Comparison of ENCODE assay signal across 8 mouse cellular contexts in the genomic region with DNA sequence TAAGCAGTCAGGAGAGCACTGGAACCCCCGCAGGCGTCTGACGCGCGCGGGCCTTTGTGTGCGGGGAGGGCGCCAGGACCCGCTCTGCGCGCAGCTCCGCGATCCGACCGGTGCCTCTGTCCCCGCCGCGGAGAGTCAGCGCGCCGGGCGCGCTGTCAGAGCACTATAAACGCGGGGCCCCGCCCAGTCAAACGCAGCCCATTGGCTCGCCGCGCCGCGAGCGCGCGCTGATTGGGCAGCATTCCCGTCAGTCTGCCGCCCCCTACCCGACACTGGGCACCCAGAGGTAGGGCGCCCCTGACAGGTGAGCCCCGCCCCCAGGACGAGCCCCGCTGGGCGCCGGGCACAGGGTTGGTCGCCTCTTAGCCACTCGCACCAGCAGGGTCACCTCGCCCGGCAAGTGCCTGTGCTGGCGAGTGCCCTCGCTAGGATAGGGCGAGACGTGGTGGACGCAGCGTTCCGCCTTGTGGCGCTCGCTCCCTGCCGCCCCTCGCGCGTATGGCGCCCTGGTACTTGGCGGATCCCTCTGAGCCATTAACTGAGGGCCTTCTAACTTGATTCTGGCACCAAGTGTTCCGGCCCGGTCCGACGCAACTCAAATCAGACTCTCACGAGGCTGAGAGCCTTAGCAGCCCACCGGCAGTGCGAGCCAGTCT. TPM values are rescaled to one million over a fixed set of nuclear protein-coding genes. Genes with fewer than 3 reads are reported as not detected.
DNase-seq lines count a peak whose midpoint lies in the region; ATAC-seq lines count a peak whose summit lies in the region.

A gene (minus strand): TSS at position 140 of the 656 bp plus-strand sequence.

- peak within 1 kb of the TSS; percentile 94 for H3K27ac ChIP-seq in forebrain, embryonic 12.5 days
- peak within 1 kb of the TSS; percentile 81 for H3K27ac ChIP-seq in heart, embryonic 16.5 days (ENCODE audit: low read length)
- no peak within 1 kb of the TSS for H3K27ac ChIP-seq in liver, embryonic 13.5 days
- H3K27ac ChIP-seq in stomach, embryonic 14.5 days (ENCODE audit: low read length), result peak within 1 kb of the TSS; percentile 83

- H3K9me3 ChIP-seq in forebrain, embryonic 12.5 days, result no peaks in the 10 kb centered on the region
- H3K9me3 ChIP-seq in heart, embryonic 16.5 days (replicated peaks; ENCODE audit: control insufficient read depth, low read length), result no peaks in the 10 kb centered on the region
- H3K9me3 ChIP-seq in liver, embryonic 13.5 days (replicated peaks), result no peaks in the 10 kb centered on the region
- H3K9me3 ChIP-seq in stomach, embryonic 14.5 days (ENCODE audit: control insufficient read depth, low read depth, low read length), result no peaks in the 10 kb centered on the region

- ATAC-seq in CD4-positive, CD25-positive, alpha-beta regulatory T cell, adult 4 months, result peak; percentile 87
- ATAC-seq in forebrain, embryonic 12.5 days (ENCODE audit: low FRiP score), result peak; percentile 93
- ATAC-seq in heart, embryonic 16.5 days (replicated peaks; ENCODE audit: extremely low read depth, insufficient read depth, low FRiP score), result peak; percentile 92
- ATAC-seq in liver, embryonic 13.5 days (ENCODE audit: low read depth), result peak; percentile 91
- ATAC-seq in stomach, embryonic 14.5 days (ENCODE audit: insufficient number of reproducible peaks, insufficient read depth, low FRiP score, low read depth), result peak; percentile 94

- peaks cover 21% of the 10 kb centered on the region for H3K4me1 ChIP-seq in forebrain, embryonic 12.5 days
- H3K4me1 ChIP-seq in heart, embryonic 16.5 days (ENCODE audit: control insufficient read depth, insufficient read depth, low read length), result peaks cover 21% of the 10 kb centered on the region
- H3K4me1 ChIP-seq in liver, embryonic 13.5 days (replicated peaks), result peaks cover 32% of the 10 kb centered on the region
- peaks cover 2% of the 10 kb centered on the region; the same call in 1 of the 2 replicates for H3K4me1 ChIP-seq in stomach, embryonic 14.5 days (ENCODE audit: control insufficient read depth, insufficient read depth, low read length)

- peak within 1 kb of the TSS; percentile 94 for H3K9ac ChIP-seq in forebrain, embryonic 12.5 days
- H3K9ac ChIP-seq in heart, embryonic 16.5 days (ENCODE audit: low read length), result peak within 1 kb of the TSS; percentile 92
- peak within 1 kb of the TSS; percentile 69 for H3K9ac ChIP-seq in liver, embryonic 13.5 days
- H3K9ac ChIP-seq in stomach, embryonic 14.5 days (replicated peaks; ENCODE audit: low read depth, low read length), result peak within 1 kb of the TSS; percentile 90

- peaks cover 4% of the 10 kb centered on the region; the same call in 1 of the 2 replicates for H3K36me3 ChIP-seq in forebrain, embryonic 12.5 days (replicated peaks)
- no peaks in the 10 kb centered on the region for H3K36me3 ChIP-seq in heart, embryonic 16.5 days (ENCODE audit: control insufficient read depth, insufficient read depth)
- H3K36me3 ChIP-seq in liver, embryonic 13.5 days, result peaks cover 14% of the 10 kb centered on the region
- peaks cover 11% of the 10 kb centered on the region for H3K36me3 ChIP-seq in stomach, embryonic 14.5 days (ENCODE audit: control insufficient read depth, insufficient read depth, low read length)

- under 1% methylated on average over 69 of the region's 70 CpGs for WGBS in forebrain, embryonic 12.5 days
- under 1% methylated on average over 68 of the region's 70 CpGs for WGBS in heart, embryonic 16.5 days
- WGBS in liver, embryonic 13.5 days (ENCODE audit: insufficient replicate concordance), result 0% methylated on average over 66 of the region's 70 CpGs
- WGBS in stomach, embryonic 14.5 days, result under 1% methylated on average over 66 of the region's 70 CpGs

- peak within 1 kb of the TSS; percentile 70 for H3K4me3 ChIP-seq in forebrain, embryonic 12.5 days (replicated peaks)
- peak within 1 kb of the TSS; percentile 82 for H3K4me3 ChIP-seq in heart, embryonic 16.5 days (ENCODE audit: low read length)
- peak within 1 kb of the TSS; percentile 68 for H3K4me3 ChIP-seq in liver, embryonic 13.5 days (replicated peaks)
- H3K4me3 ChIP-seq in stomach, embryonic 14.5 days (ENCODE audit: low read depth, low read length), result peak within 1 kb of the TSS; percentile 79

- H3K27me3 ChIP-seq in forebrain, embryonic 12.5 days, result no peaks in the 10 kb centered on the region
- no peaks in the 10 kb centered on the region for H3K27me3 ChIP-seq in heart, embryonic 16.5 days (ENCODE audit: control insufficient read depth, insufficient read depth, low read length)
- peaks cover 46% of the 10 kb centered on the region for H3K27me3 ChIP-seq in liver, embryonic 13.5 days
- no peaks in the 10 kb centered on the region for H3K27me3 ChIP-seq in stomach, embryonic 14.5 days (ENCODE audit: control insufficient read depth, insufficient read depth, low read length)

- peak within 1 kb of the TSS; percentile 84 for H3K4me2 ChIP-seq in forebrain, embryonic 12.5 days
- peak within 1 kb of the TSS; percentile 65 for H3K4me2 ChIP-seq in heart, embryonic 16.5 days (ENCODE audit: low read depth, low read length)
- H3K4me2 ChIP-seq in liver, embryonic 13.5 days, result peak within 1 kb of the TSS; percentile 90
- peak within 1 kb of the TSS; percentile 70 for H3K4me2 ChIP-seq in stomach, embryonic 14.5 days (replicated peaks; ENCODE audit: low read depth, low read length)

- DNase-seq in c-Kit-positive CD71-positive TER-119-positive erythroid progenitor cells, embryonic 14.5 days (ENCODE audit: low spot score), result peak; percentile 75
- peak; percentile 96 to 98 for DNase-seq in kidney, postnatal 25 days
- DNase-seq in liver, embryonic 13.5 days, result peak; percentile 81
- peak; percentile 57 to 80 for DNase-seq in natural killer cell, adult 2 months (ENCODE audit: low spot score in 2 of 2)

RNA-seq across cellular contexts. Expression of the gene that starts here (rescaled TPM):
- under 1 TPM; 0.16 to 0.24 TPM for polyA plus RNA-seq in CD4-positive, CD25-positive, alpha-beta regulatory T cell, adult 4 months (2017; shearing (Covaris generic))
- 57.5 and 68.2 TPM in 2 replicates for polyA plus RNA-seq in forebrain, embryonic 12.5 days (2016; fragmentation: Nextera tagmentation; extraction: Ambion mirVana)
- 8.4 and 10.5 TPM in 2 replicates for polyA plus RNA-seq in heart, embryonic 16.5 days (2015; fragmentation: Nextera tagmentation; extraction: Ambion mirVana)
- polyA plus RNA-seq in liver, embryonic 13.5 days (2015; fragmentation: Nextera tagmentation; extraction: Ambion mirVana), result 0.88 and 0.97 TPM in 2 replicates
- polyA plus RNA-seq in stomach, embryonic 14.5 days (2014; fragmentation: Nextera tagmentation; extraction: Ambion mirVana), result 28.6 and 30.4 TPM in 2 replicates

Comparison
In these comparisons a context has a peak if more than half of its experiments do, and no peak if none do; other contexts are left out.
1. Peak in ATAC-seq in CD4-positive, CD25-positive, alpha-beta regulatory T cell, adult 4 months; RNA of the gene not detected or under 1 TPM.
2. Peak in DNase-seq, ATAC-seq, H3K4me3 ChIP-seq, H3K9ac ChIP-seq and H3K4me2 ChIP-seq in liver, embryonic 13.5 days; RNA of the gene not detected or under 1 TPM.